Mouse (Mus musculus): Measurements from ENCODE around the gene Znhit2. TPM values are rescaled to one million over a fixed set of nuclear protein-coding genes. Genes with fewer than 3 reads are reported as not detected.

The Znhit2 gene
- total and polyA plus RNA-seq, 3 experiments = 9.9 to 14.4 (median 13.4) TPM

DNA sequence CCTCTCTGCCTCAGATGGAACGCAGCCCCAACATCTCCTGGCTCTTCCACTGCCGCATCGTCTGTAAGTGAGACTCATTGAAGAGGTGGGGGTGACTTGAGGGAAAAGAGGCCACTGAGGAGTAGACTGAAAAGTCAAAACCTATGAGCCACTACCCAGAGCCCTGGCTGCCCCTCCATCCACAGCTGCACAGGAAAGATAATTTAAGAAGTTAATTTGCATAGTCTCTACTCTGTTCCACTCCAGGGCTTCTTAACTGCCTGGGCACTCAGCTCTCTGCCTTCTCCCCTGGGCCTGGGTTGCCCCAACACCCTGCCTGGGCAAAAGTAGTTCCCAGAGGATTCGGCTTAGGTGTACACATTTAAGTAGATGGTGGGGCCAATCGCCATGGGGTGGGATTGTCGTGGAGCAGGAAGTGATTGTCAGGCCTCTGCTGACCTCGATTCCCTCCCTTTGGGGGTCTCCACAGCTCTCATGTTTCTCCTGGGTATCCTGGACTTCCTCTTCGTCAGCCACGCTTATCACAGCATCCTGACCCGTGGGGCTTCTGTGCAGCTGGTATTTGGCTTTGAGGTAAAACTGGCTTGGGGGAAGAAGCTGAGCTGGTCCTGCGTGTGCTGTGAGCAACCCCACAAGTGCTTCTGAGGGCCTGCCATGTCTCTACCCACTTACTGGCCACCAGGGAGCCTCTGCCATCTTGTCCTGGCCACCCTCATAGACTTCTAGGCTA, 12.1 kb upstream of the Znhit2 start:
- no peak overlapping the region for H3K4me3 ChIP-seq
- DNase-seq = no peak
- no peak overlapping the region for H3K9ac ChIP-seq (ENCODE audit: low read depth, low read length)
- TF ChIP-seq POLR2A (IDR thresholded peaks at IDR 0.05; ENCODE audit: insufficient read depth, low read depth, low read length) (no peak), CTCF (IDR thresholded peaks at IDR 0.05) (no peak), EP300 (IDR thresholded peaks at IDR 0.05; ENCODE audit: insufficient read depth, low read depth, low read length) (no peak)
- intact Hi-C loops (cut with DNase I) = loop anchor here (10.0 kb wide), 1 partner anchor 76 kb away; the partner anchor contains the start of gene Snx15
- H3K36me3 ChIP-seq (ENCODE audit: control insufficient read depth, insufficient read depth, low read length) = no peaks in the 10 kb centered on the region
- WGBS = 74% methylated on average over 11 of the region's 11 CpGs
- no peak overlapping the region for H3K27ac ChIP-seq
- H3K79me2 ChIP-seq (replicated peaks; ENCODE audit: control insufficient read depth, insufficient read depth, low read length) = peaks cover 3% of the 10 kb centered on the region; the same call in 1 of the 2 replicates
- H3K4me1 ChIP-seq (ENCODE audit: control insufficient read depth, insufficient read depth, low read length) = peaks cover 5% of the 10 kb centered on the region
- H3K27me3 ChIP-seq (ENCODE audit: control insufficient read depth, insufficient read depth, low read length) = no peaks in the 10 kb centered on the region

GRCm38 (mm10) chr19:6052516-6052915, 8.5 kb upstream of the Znhit2 start:
- peaks cover 2% of the 10 kb centered on the region for H3K4me1 ChIP-seq (ENCODE audit: control insufficient read depth, insufficient read depth, low read length)

DNA sequence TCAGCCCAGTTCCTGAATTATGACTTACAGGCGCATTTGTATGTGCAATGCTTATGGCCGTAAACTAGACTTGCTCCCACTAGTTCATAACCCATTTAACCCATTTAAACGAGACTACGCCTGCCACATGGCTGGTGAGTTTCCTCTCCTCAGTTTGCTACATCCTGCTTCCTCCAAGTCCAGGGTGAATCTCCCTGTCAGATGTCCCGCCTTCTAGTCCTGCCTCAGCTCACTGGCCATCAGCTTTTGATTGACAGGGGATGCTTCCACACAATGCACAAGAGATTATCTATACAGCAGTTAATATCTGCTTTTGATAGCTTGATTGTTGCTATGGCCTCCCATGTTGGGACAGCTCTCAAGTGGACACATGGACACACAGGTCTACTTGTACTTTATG, 6.7 kb upstream of the Znhit2 start:
- no peak for DNase-seq
- Histone ChIP-seq H3K27ac (no peak overlapping the region), H3K4me1 (ENCODE audit: control insufficient read depth, insufficient read depth, low read length) (peaks cover 3% of the 10 kb centered on the region), H3K4me3 (no peak overlapping the region), H3K79me2 (replicated peaks; ENCODE audit: control insufficient read depth, insufficient read depth, low read length) (no peaks in the 10 kb centered on the region), H3K27me3 (ENCODE audit: control insufficient read depth, insufficient read depth, low read length) (no peaks in the 10 kb centered on the region), H3K36me3 (ENCODE audit: control insufficient read depth, insufficient read depth, low read length) (peaks cover 4% of the 10 kb centered on the region), H3K9ac (ENCODE audit: low read depth, low read length) (no peak overlapping the region)
- WGBS = 65% methylated on average over 5 of the region's 5 CpGs
- no peak for TF ChIP-seq POLR2A (IDR thresholded peaks at IDR 0.05; ENCODE audit: insufficient read depth, low read depth, low read length)
- no peak for TF ChIP-seq CTCF (IDR thresholded peaks at IDR 0.05)
- TF ChIP-seq EP300 (IDR thresholded peaks at IDR 0.05; ENCODE audit: insufficient read depth, low read depth, low read length) = no peak
- intact Hi-C loops (cut with DNase I) = no loop called here

More at GRCm38 (mm10) chr19:6052516-6052915, 8.5 kb upstream of the Znhit2 start:
- intact Hi-C loops (cut with DNase I) = no loop called here
- TF ChIP-seq EP300 (IDR thresholded peaks at IDR 0.05; ENCODE audit: insufficient read depth, low read depth, low read length) = no peak
- TF ChIP-seq CTCF (IDR thresholded peaks at IDR 0.05) = no peak
- TF ChIP-seq POLR2A (IDR thresholded peaks at IDR 0.05; ENCODE audit: insufficient read depth, low read depth, low read length) = no peak
- Histone ChIP-seq H3K9ac (ENCODE audit: low read depth, low read length) (no peak overlapping the region), H3K36me3 (ENCODE audit: control insufficient read depth, insufficient read depth, low read length) (no peaks in the 10 kb centered on the region; the same call in 1 of the 2 replicates), H3K79me2 (replicated peaks; ENCODE audit: control insufficient read depth, insufficient read depth, low read length) (peaks cover 1% of the 10 kb centered on the region; the same call in 1 of the 2 replicates), H3K27me3 (ENCODE audit: control insufficient read depth, insufficient read depth, low read length) (no peaks in the 10 kb centered on the region), H3K27ac (no peak overlapping the region), H3K4me3 (no peak overlapping the region)
- DNase-seq = peak in 1 of 2 experiments; percentile 17
- WGBS = 78% methylated on average over 7 of the region's 7 CpGs

DNA sequence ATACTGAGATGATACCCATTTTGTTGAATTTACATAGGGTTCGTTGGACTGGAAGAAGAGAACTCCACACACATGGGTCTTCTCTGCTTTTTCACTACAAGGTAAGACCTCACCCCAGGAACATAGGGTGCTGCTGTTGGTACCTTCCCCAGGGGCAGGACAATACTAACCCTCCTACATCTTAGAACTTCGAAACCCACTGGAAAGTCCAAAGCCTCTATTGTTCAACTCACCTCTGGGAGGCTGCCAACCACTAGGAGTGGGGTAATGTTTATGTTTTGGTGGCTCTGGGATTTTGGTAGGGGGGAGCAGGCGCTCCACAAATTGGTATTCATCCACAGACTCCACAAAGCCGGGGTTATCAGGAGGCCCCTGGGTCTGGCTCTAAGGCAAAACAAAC, 4.3 kb upstream of the Znhit2 start:
- intact Hi-C loops (cut with DNase I) = no loop called here
- Histone ChIP-seq H3K79me2 (replicated peaks; ENCODE audit: control insufficient read depth, insufficient read depth, low read length) (no peaks in the 10 kb centered on the region), H3K4me3 (peak overlapping the region; percentile 98), H3K4me1 (ENCODE audit: control insufficient read depth, insufficient read depth, low read length) (peaks cover 3% of the 10 kb centered on the region), H3K36me3 (ENCODE audit: control insufficient read depth, insufficient read depth, low read length) (peaks cover 4% of the 10 kb centered on the region), H3K9ac (ENCODE audit: low read depth, low read length) (no peak overlapping the region), H3K27ac (no peak overlapping the region), H3K27me3 (ENCODE audit: control insufficient read depth, insufficient read depth, low read length) (no peaks in the 10 kb centered on the region)
- TF ChIP-seq EP300 (IDR thresholded peaks at IDR 0.05; ENCODE audit: insufficient read depth, low read depth, low read length) = no peak
- TF ChIP-seq CTCF (IDR thresholded peaks at IDR 0.05) = no peak
- no peak for TF ChIP-seq POLR2A (IDR thresholded peaks at IDR 0.05; ENCODE audit: insufficient read depth, low read depth, low read length)
- WGBS = 42% methylated on average over 4 of the region's 4 CpGs
- DNase-seq = no peak

- Histone ChIP-seq H3K36me3 (ENCODE audit: control insufficient read depth, insufficient read depth, low read length) (peaks cover 4% of the 10 kb centered on the region), H3K27me3 (ENCODE audit: control insufficient read depth, insufficient read depth, low read length) (no peaks in the 10 kb centered on the region), H3K79me2 (replicated peaks; ENCODE audit: control insufficient read depth, insufficient read depth, low read length) (no peaks in the 10 kb centered on the region), H3K4me3 (peak within 1 kb of the TSS; percentile 98), H3K4me1 (ENCODE audit: control insufficient read depth, insufficient read depth, low read length) (peaks cover 8% of the 10 kb centered on the region), H3K27ac (peak within 1 kb of the TSS; percentile 74), H3K9ac (ENCODE audit: low read depth, low read length) (peak within 1 kb of the TSS; percentile 88)
- TF ChIP-seq POLR2A (IDR thresholded peaks at IDR 0.05; ENCODE audit: insufficient read depth, low read depth, low read length) (peak; percentile 97), CTCF (IDR thresholded peaks at IDR 0.05) (no peak), EP300 (IDR thresholded peaks at IDR 0.05; ENCODE audit: insufficient read depth, low read depth, low read length) (peak; percentile 19; the same call in 1 of the 2 replicates)
- WGBS = under 1% methylated on average over 63 of the region's 63 CpGs
- intact Hi-C loops (cut with DNase I) = loop anchor here (1.0 kb wide), 1 partner anchor 27 kb away; the partner anchor contains the start of genes Cdca5 and Zfpl1
- DNase-seq = peak; percentile 99
These were observed 3.5 kb upstream of the Znhit2 start, which contains the start of the genes Mrpl49 and Fau for GRCm38 (mm10) chr19:6057313-6058096. Mrpl49 (minus strand) TSS chr19:6057785. Fau (plus strand) TSS chr19:6057844.

Data from heart, adult 2 months (tissue).